Mouse (Mus musculus) adipocyte (in vitro differentiated cells): Measurements from ENCODE around the gene Gm4707.
"Not testable (repeated sequence)": the region's sequence is repeated elsewhere in the genome, so short reads cannot be mapped to it uniquely, and the experiment has no call there.

Source experiments
- DNase-seq: peaks from one replicate; pipeline ENCODE4 v3.0.0-alpha.2; 2016; ENCODE audit warnings: low spot score

The Gm4707 gene

GRCm38 (mm10) chr17:71459818-71460217, at the start of gene Gm4707:
Gene Gm4707, minus strand, starts transcription at chr17:71459918.
- DNase-seq, result no peak

GRCm38 (mm10) chr17:71506832-71507231, 47.1 kb upstream of the Gm4707 start:
- DNase-seq, result no peak

GRCm38 (mm10) chr17:71495784-71496183, 36.1 kb upstream of the Gm4707 start:
- DNase-seq, result no peak

GRCm38 (mm10) chr17:71491332-71491686, 31.6 kb upstream of the Gm4707 start:
- no peak for DNase-seq

GRCm38 (mm10) chr17:71490666-71491331, 31.1 kb upstream of the Gm4707 start:
- DNase-seq, result peak; percentile 82

- no peak for DNase-seq
Measured at GRCm38 (mm10) chr17:71489703-71490461, 30.2 kb upstream of the Gm4707 start.

GRCm38 (mm10) chr17:71486231-71486851, 26.6 kb upstream of the Gm4707 start:
- peak; percentile 24 for DNase-seq

GRCm38 (mm10) chr17:71485791-71486230, 26.1 kb upstream of the Gm4707 start:
- DNase-seq, result no peak

GRCm38 (mm10) chr17:71484711-71485110, 25.0 kb upstream of the Gm4707 start:
- no peak for DNase-seq

- DNase-seq, result peak; percentile 44
Measured at GRCm38 (mm10) chr17:71483418-71484060, 23.8 kb upstream of the Gm4707 start.

GRCm38 (mm10) chr17:71479381-71479901, 19.7 kb upstream of the Gm4707 start:
- no peak for DNase-seq

GRCm38 (mm10) chr17:71477481-71477880, 17.8 kb upstream of the Gm4707 start:
- DNase-seq, result no peak

GRCm38 (mm10) chr17:71476346-71477020, 16.8 kb upstream of the Gm4707 start:
- DNase-seq, result no peak

GRCm38 (mm10) chr17:71475705-71476089, 16.0 kb upstream of the Gm4707 start:
- no peak for DNase-seq

- DNase-seq, result peak; percentile 88
Measured at GRCm38 (mm10) chr17:71474762-71475704, 15.3 kb upstream of the Gm4707 start, which contains the start of gene Smchd1. Gene Smchd1, minus strand, starts transcription at chr17:71475343.

- no peak for DNase-seq
Measured at GRCm38 (mm10) chr17:71474128-71474527, 14.4 kb upstream of the Gm4707 start.

GRCm38 (mm10) chr17:71471261-71471660, 11.5 kb upstream of the Gm4707 start:
- DNase-seq, result no peak

GRCm38 (mm10) chr17:71460312-71460711, 594 bp upstream of the Gm4707 start:
- DNase-seq, result no peak

GRCm38 (mm10) chr17:71457361-71457760, 2.4 kb downstream of the Gm4707 start:
- DNase-seq, result not testable (repeated sequence)

GRCm38 (mm10) chr17:71445191-71445590, 14.5 kb downstream of the Gm4707 start:
- DNase-seq, result no peak
